Mouse (Mus musculus) G1E (cell line): ENCODE measurements around the gene Ubr2.

Source experiments
- CTCF ChIP-seq: IDR thresholded peaks from 2 replicates; pipeline ENCODE4 v1.5.1; 2012; ENCODE audit warnings: low read depth, low read length, inconsistent platforms, mixed read lengths
- GATA1 ChIP-seq: IDR thresholded peaks from 2 replicates; pipeline ENCODE4 v1.6.1; 2012; ENCODE audit warnings: borderline replicate concordance, low read length, inconsistent platforms, mixed read lengths
- GATA2 ChIP-seq: IDR thresholded peaks from 2 replicates; pipeline ENCODE4 v1.6.1; 2012; ENCODE audit warnings: low read depth, low read length, inconsistent platforms, borderline replicate concordance
- POLR2AphosphoS5 ChIP-seq: IDR thresholded peaks from 2 replicates; pipeline ENCODE4 v1.6.1; 2012; ENCODE audit warnings: low read depth, low read length, inconsistent platforms; ENCODE audit not compliant: insufficient replicate concordance
- TAL1 ChIP-seq: conservative IDR thresholded peaks from 2 replicates; pipeline ENCODE4 v1.6.1; 2012; ENCODE audit warnings: low read depth, low read length, inconsistent platforms, mixed read lengths

DNA sequence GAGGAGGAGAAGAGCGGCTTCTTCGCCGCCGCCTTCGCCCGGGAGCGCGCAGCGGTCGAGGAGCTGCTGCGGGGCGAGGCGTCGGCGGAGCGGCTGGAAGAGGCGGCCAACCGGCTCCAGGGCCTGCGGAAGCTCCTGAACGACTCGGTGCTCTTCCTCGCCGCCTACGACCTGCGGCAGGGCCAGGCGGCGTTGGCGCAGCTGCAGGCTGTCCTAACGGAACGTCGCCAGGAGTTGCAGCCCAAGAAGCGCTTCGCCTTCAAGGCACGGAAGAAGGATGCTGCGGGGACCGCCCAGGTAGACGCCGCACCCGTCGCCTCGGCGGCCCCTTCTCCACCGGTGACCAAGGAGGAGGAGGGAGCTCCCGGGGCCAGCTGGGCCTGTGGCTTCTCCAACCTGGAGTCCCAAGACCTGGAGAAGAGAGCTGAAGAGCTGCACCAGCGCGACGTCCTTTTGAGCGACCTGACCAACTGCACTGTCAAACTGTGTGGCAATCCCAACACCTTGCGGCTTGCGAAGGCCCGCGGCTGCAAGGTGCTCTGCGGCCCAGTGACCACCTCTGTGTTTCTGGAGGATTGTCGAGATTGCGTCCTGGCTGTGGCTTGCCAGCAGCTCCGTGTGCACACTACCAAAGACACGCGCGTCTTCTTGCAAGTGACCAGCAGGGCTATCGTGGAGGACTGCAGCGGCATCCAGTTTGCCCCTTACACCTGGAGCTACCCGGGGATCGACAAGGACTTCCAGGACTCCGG is 119.3 kb downstream of the Ubr2 start:
- TF ChIP-seq GATA1 (no peak), CTCF (no peak), GATA2 (no peak), TAL1 (no peak), POLR2AphosphoS5 (no peak)
